Mouse (Mus musculus) granulocyte monocyte progenitor cell, adult 5-6 weeks (primary cell): ENCODE results near the gene Cnnm1. TPM values are rescaled to one million over a fixed set of nuclear protein-coding genes. Genes with fewer than 3 reads are reported as not detected.

Experiments
- ATAC-seq: replicated peaks from 2 replicates; pipeline ENCODE4 v1.8.0; 2016; ENCODE audit warnings: mild to moderate bottlenecking, moderate TSS enrichment, inconsistent platforms; ENCODE audit not compliant: poor library complexity, severe bottlenecking
- total RNA-seq, 2 experiments: library from RNA; stranded (forward) in 1 of 2; stranded (reverse) in 1 of 2; fragments of 200-712, 200-1000 nt in 1 of 2; fragments of >200 nt in 1 of 2; fragmentation: Nextera tagmentation in 1 of 2; gene quantifications; 2 replicates each; pipeline ENCODE4 v1.2.3; 2014 to 2017

The Cnnm1 gene
- total RNA-seq, 2 experiments from 2014 or later, result not detected

GRCm38 (mm10) chr19:43528056-43528587 lies 87.9 kb downstream of the Cnnm1 start:
- no peak for ATAC-seq

GRCm38 (mm10) chr19:43530197-43530770 lies 90.0 kb downstream of the Cnnm1 start:
- ATAC-seq, result peak; percentile 99

GRCm38 (mm10) chr19:43530921-43531320 lies 90.7 kb downstream of the Cnnm1 start:
- ATAC-seq, result no peak

GRCm38 (mm10) chr19:43535372-43535771 lies 95.1 kb downstream of the Cnnm1 start:
- no peak for ATAC-seq

GRCm38 (mm10) chr19:43546337-43547117 lies 106.3 kb downstream of the Cnnm1 start:
- ATAC-seq, result no peak

Other genes starting within 250 kb of the Cnnm1 start
- gene Hpse2, start 52.1 kb upstream of the Cnnm1 start, total RNA-seq (2014; fragmentation: Nextera tagmentation), result not detected in 2 replicates
- not detected in 2 replicates for gene Hpse2, start 52.1 kb upstream of the Cnnm1 start, total RNA-seq (2017)
- 22.6 and 36.8 TPM in 2 replicates for gene Got1, start 84.2 kb downstream of the Cnnm1 start, total RNA-seq (2014; fragmentation: Nextera tagmentation)
- gene Got1, start 84.2 kb downstream of the Cnnm1 start, total RNA-seq (2017), result 17.3 and 21.5 TPM in 2 replicates
- not detected in 2 replicates for gene Nkx2-3, start 171.9 kb downstream of the Cnnm1 start, total RNA-seq (2014; fragmentation: Nextera tagmentation)
- not detected in 2 replicates for gene Nkx2-3, start 171.9 kb downstream of the Cnnm1 start, total RNA-seq (2017)
- gene Slc25a28, start 234.4 kb downstream of the Cnnm1 start, total RNA-seq (2014; fragmentation: Nextera tagmentation), result 47.1 and 50.0 TPM in 2 replicates
- 36.0 and 36.1 TPM in 2 replicates for gene Slc25a28, start 234.4 kb downstream of the Cnnm1 start, total RNA-seq (2017)
- gene Entpd7, start 249.2 kb downstream of the Cnnm1 start, total RNA-seq (2014; fragmentation: Nextera tagmentation), result 22.0 and 23.1 TPM in 2 replicates
- 7.0 and 12.3 TPM in 2 replicates for gene Entpd7, start 249.2 kb downstream of the Cnnm1 start, total RNA-seq (2017)